In the genomic region with DNA sequence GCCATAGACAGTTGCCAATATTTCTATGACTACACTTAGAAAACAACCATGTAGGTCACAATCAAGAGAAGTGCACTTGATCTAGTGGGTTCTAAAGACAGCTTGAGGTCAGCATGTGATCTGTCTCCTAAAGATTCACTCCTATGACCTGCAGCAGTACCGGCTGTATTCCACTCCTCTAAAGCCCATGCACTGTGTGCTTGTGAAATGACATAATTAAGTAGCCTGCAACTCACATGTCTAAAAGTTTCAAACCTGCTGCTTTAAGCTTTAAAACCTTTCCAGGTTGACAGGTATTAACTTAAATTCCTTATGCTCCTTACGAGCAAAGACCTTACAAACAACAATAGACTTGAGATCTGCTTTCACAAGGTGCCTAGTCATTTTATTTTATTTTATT, we compare ENCODE assay signal across 10 mouse cellular contexts. TPM values are rescaled to one million over a fixed set of nuclear protein-coding genes. Genes with fewer than 3 reads are reported as not detected.
A peak's percentile ranks its signal among the peaks of the same experiment; 100 is the strongest.
DNase-seq lines count a peak whose midpoint lies in the region; ATAC-seq and TF ChIP-seq lines count a peak whose summit lies in the region.
"Had no signal": no experiment of that assay in that cellular context is flagged by ENCODE, and none has a peak within 500 bp of the region (broad histone marks: within the 10 kb centered on the region; RNA-seq: fewer than 3 reads in every experiment).

No protein-coding gene starts in this region.

- TF ChIP-seq EP300 in CH12.LX (IDR thresholded peaks at IDR 0.05; ENCODE audit: low read length), result no peak
- no peak for TF ChIP-seq EP300 in liver, embryonic 14.5 days (IDR thresholded peaks at IDR 0.05; ENCODE audit: low read depth)

- H3K9me3 ChIP-seq in CH12.LX (replicated peaks; ENCODE audit: low read length), result no peaks in the 10 kb centered on the region
- H3K9me3 ChIP-seq in forebrain, embryonic 16.5 days (ENCODE audit: control insufficient read depth, low read length), result no peaks in the 10 kb centered on the region
- H3K9me3 ChIP-seq in liver, embryonic 14.5 days (ENCODE audit: control insufficient read depth, low read length), result no peaks in the 10 kb centered on the region

- H3K27ac ChIP-seq in gastrocnemius, adult 2 months, result peak overlapping the region; percentile 96
- no peak overlapping the region for H3K27ac ChIP-seq in CH12.LX (ENCODE audit: insufficient read depth, low read depth)
- H3K27ac ChIP-seq in forebrain, embryonic 16.5 days (ENCODE audit: low read length), result no peak overlapping the region
- H3K27ac ChIP-seq in liver, embryonic 14.5 days, result no peak overlapping the region

- H3K27me3 ChIP-seq in CH12.LX (replicated peaks), result no peaks in the 10 kb centered on the region
- H3K27me3 ChIP-seq in forebrain, embryonic 16.5 days (replicated peaks; ENCODE audit: control insufficient read depth, insufficient read depth, low read length), result no peaks in the 10 kb centered on the region
- no peaks in the 10 kb centered on the region for H3K27me3 ChIP-seq in liver, embryonic 14.5 days (ENCODE audit: control insufficient read depth, insufficient read depth, low read length)

- intact Hi-C loops in gastrocnemius, adult 2 months (cut with DNase I), result loop anchor here (2.0 kb wide), 1 partner anchor 38 kb away; the partner anchor contains the start of gene Eapp

- peaks cover 6% of the 10 kb centered on the region; the same call in 1 of the 2 replicates for H3K79me2 ChIP-seq in CH12.LX (replicated peaks; ENCODE audit: control insufficient read depth, extremely low read depth, insufficient read depth, poor library complexity, severe bottlenecking)

- ATAC-seq in forebrain, embryonic 16.5 days, result no peak
- no peak for ATAC-seq in liver, embryonic 14.5 days (ENCODE audit: insufficient read depth)
- ATAC-seq in megakaryocyte progenitor cell, adult 5-6 weeks (replicated peaks; ENCODE audit: poor library complexity), result no peak

- DNase-seq in gastrocnemius, adult 2 months, result no peak
- no peak for DNase-seq in gastrocnemius, postnatal 10 days
- DNase-seq in CH12.LX (ENCODE audit: extremely low read depth), result no peak
- DNase-seq in liver, embryonic 14.5 days (ENCODE audit: low read depth in 3 of 3, low spot score in 3 of 3), result no peak
- no peak for DNase-seq in ovary, postnatal 10 days (ENCODE audit: low spot score)
- no peak for DNase-seq in layer of hippocampus, postnatal 25 days (ENCODE audit: extremely low spot score in 1 of 2, low spot score in 1 of 2)
- DNase-seq: B cell, adult 2 months; gastrocnemius, postnatal 25 days had no signal

- no peak for TF ChIP-seq POLR2A in CH12.LX (IDR thresholded peaks at IDR 0.05; ENCODE audit: low read depth, low read length)

- H3K4me1 ChIP-seq in CH12.LX (ENCODE audit: control insufficient read depth in 1 of 2, insufficient read depth in 2 of 2), result peaks cover 4 to 50% of the 10 kb centered on the region in 2 experiments; a peak in 3 of 4 replicates
- H3K4me1 ChIP-seq in forebrain, embryonic 16.5 days (replicated peaks; ENCODE audit: control insufficient read depth, insufficient read depth, low read length), result peaks cover 20% of the 10 kb centered on the region
- H3K4me1 ChIP-seq in liver, embryonic 14.5 days (replicated peaks; ENCODE audit: control insufficient read depth in 2 of 2, insufficient read depth in 2 of 2, low read length in 1 of 2), result peaks cover 3 to 26% of the 10 kb centered on the region in 2 experiments

- H3K4me2 ChIP-seq in CH12.LX (ENCODE audit: insufficient read depth, low read depth, poor library complexity, severe bottlenecking), result peak overlapping the region; percentile 48
- H3K4me2 ChIP-seq in forebrain, embryonic 16.5 days (ENCODE audit: low read length), result peak overlapping the region; percentile 78
- H3K4me2 ChIP-seq in liver, embryonic 14.5 days (ENCODE audit: low read depth), result peak overlapping the region; percentile 91

- H3K9ac ChIP-seq in CH12.LX (ENCODE audit: insufficient read depth, low read depth), result no peak overlapping the region
- no peak overlapping the region for H3K9ac ChIP-seq in forebrain, embryonic 16.5 days (replicated peaks; ENCODE audit: low read depth, low read length)
- H3K9ac ChIP-seq in liver, embryonic 14.5 days (replicated peaks), result no peak overlapping the region

- peak overlapping the region; percentile 92 for H3K4me3 ChIP-seq in gastrocnemius, adult 2 months
- no peak overlapping the region for H3K4me3 ChIP-seq in CH12.LX (replicated peaks in 1 of 3; ENCODE audit: low read depth in 2 of 3, low read length in 2 of 3, poor library complexity in 1 of 3)
- H3K4me3 ChIP-seq in forebrain, embryonic 16.5 days (replicated peaks; ENCODE audit: low read length), result peak overlapping the region; percentile 73
- H3K4me3 ChIP-seq in liver, embryonic 14.5 days (ENCODE audit: insufficient read depth in 1 of 2, low read depth in 2 of 2, low read length in 2 of 2), result peak overlapping the region in 1 of 2 experiments; percentile 53; a peak in 1 of 4 replicates

- no peak for TF ChIP-seq RAD21 in CH12.LX (IDR thresholded peaks at IDR 0.05; ENCODE audit: low read depth, low read length)

- in situ Hi-C loops in CH12.LX (cut with MboI; ENCODE audit: low pct_ligation_motif_present, low pct_unique_long_range_greater_than_20kb, low sequenced_read_pairs), result no loop called here

- 62% methylated on average over 2 of the region's 2 CpGs for WGBS in forebrain, embryonic 16.5 days
- 41% methylated on average over 2 of the region's 2 CpGs for WGBS in liver, embryonic 14.5 days (ENCODE audit: insufficient replicate concordance)

- TF ChIP-seq CTCF in gastrocnemius, adult 2 months (IDR thresholded peaks at IDR 0.05), result no peak
- no peak for TF ChIP-seq CTCF in CH12.LX (conservative IDR thresholded peaks at IDR 0.05 in 1 of 2, IDR thresholded peaks at IDR 0.05 in 1 of 2; ENCODE audit: low read depth in 2 of 2, low read length in 2 of 2)
- TF ChIP-seq CTCF in liver, embryonic 14.5 days (IDR thresholded peaks at IDR 0.05; ENCODE audit: low read depth), result no peak

- dilution Hi-C loops in CH12.LX (cut with MboI; ENCODE audit: extremely low pct_ligation_motif_present, extremely low pct_unique_long_range_greater_than_20kb, low sequenced_read_pairs), result no loop called here

- peaks cover 0 to 6% of the 10 kb centered on the region in 2 experiments for H3K36me3 ChIP-seq in CH12.LX (replicated peaks in 1 of 2; ENCODE audit: control insufficient read depth in 1 of 2, insufficient read depth in 1 of 2, low read length in 1 of 2)
- H3K36me3 ChIP-seq in forebrain, embryonic 16.5 days (ENCODE audit: control insufficient read depth, insufficient read depth), result no peaks in the 10 kb centered on the region
- no peaks in the 10 kb centered on the region for H3K36me3 ChIP-seq in liver, embryonic 14.5 days (replicated peaks; ENCODE audit: control insufficient read depth, insufficient read depth, low read depth)

TF ChIP-seq in CH12.LX, 34 proteins besides CTCF, POLR2A, EP300 and RAD21:
- no peak for TF ChIP-seq ZMIZ1 (IDR thresholded peaks at IDR 0.05; ENCODE audit: low read depth, low read length)
- TF ChIP-seq BHLHE40 (IDR thresholded peaks at IDR 0.05; ENCODE audit: low read depth, low read length), result no peak
- TF ChIP-seq ELF1 (IDR thresholded peaks at IDR 0.05; ENCODE audit: low read depth, low read length), result no peak
- TF ChIP-seq UBTF (IDR thresholded peaks at IDR 0.05; ENCODE audit: low read depth, low read length), result no peak
- no peak for TF ChIP-seq SMC3 (IDR thresholded peaks at IDR 0.05; ENCODE audit: low read depth, low read length)
- no peak for TF ChIP-seq GABPA (IDR thresholded peaks at IDR 0.05; ENCODE audit: insufficient replicate concordance, low read depth, low read length)
- no peak for TF ChIP-seq SIN3A (IDR thresholded peaks at IDR 0.05; ENCODE audit: low read length)

RNA-seq across cellular contexts. Expression of gene Sptssa, which starts 0.9 kb away (rescaled TPM):
- total RNA-seq in gastrocnemius, adult 2 months (2021), result 10 to 100 TPM; 13.7 to 20.3 TPM
- total RNA-seq in gastrocnemius, postnatal 10 days (2021), result 10 to 100 TPM; 31.8 to 33.7 TPM
- total RNA-seq in CH12.LX (2012; rRNA removed) (34.0 and 38.4 TPM in 2 replicates), CH12.LX (2014; rRNA removed) (125 and 145 TPM in 2 replicates)
- polyA plus RNA-seq in CH12.LX (2012; ENCODE audit: insufficient read length, low read depth), result 64.8 and 66.7 TPM in 2 replicates
- 169 and 183 TPM in 2 replicates for polyA plus RNA-seq in forebrain, embryonic 16.5 days (2015; fragmentation: Nextera tagmentation; extraction: Ambion mirVana)
- polyA plus RNA-seq in liver, embryonic 14.5 days (2012; rRNA removed), result 27.0 and 32.1 TPM in 2 replicates
- 65.1 and 65.2 TPM in 2 replicates for polyA plus RNA-seq in liver, embryonic 14.5 days (2014; fragmentation: Nextera tagmentation; extraction: Ambion mirVana)
- total RNA-seq in megakaryocyte progenitor cell, adult 5-6 weeks (2015), result 232 and 247 TPM in 2 replicates
- 160 and 165 TPM in 2 replicates for total RNA-seq in megakaryocyte progenitor cell, adult 5-6 weeks (2017)
- total RNA-seq in layer of hippocampus, postnatal 25 days (2021), result 10 to 100 TPM; 25.5 to 30.0 TPM

RNA-seq across cellular contexts. Expression of gene Eapp, which starts 38.5 kb away (rescaled TPM):
- 10 to 100 TPM; 17.8 to 18.5 TPM for total RNA-seq in gastrocnemius, adult 2 months (2021)
- 10 to 100 TPM; 22.0 to 24.0 TPM for total RNA-seq in gastrocnemius, postnatal 10 days (2021)
- total RNA-seq in CH12.LX (2012; rRNA removed) (52.4 and 53.9 TPM in 2 replicates), CH12.LX (2014; rRNA removed) (51.5 and 53.4 TPM in 2 replicates)
- polyA plus RNA-seq in CH12.LX (2012; ENCODE audit: insufficient read length, low read depth), result 43.1 and 60.9 TPM in 2 replicates
- 80.3 and 85.6 TPM in 2 replicates for polyA plus RNA-seq in forebrain, embryonic 16.5 days (2015; fragmentation: Nextera tagmentation; extraction: Ambion mirVana)
- 4.0 and 8.7 TPM in 2 replicates for polyA plus RNA-seq in liver, embryonic 14.5 days (2012; rRNA removed)
- polyA plus RNA-seq in liver, embryonic 14.5 days (2014; fragmentation: Nextera tagmentation; extraction: Ambion mirVana), result 41.8 and 45.7 TPM in 2 replicates
- 52.0 and 58.7 TPM in 2 replicates for total RNA-seq in megakaryocyte progenitor cell, adult 5-6 weeks (2015)
- total RNA-seq in megakaryocyte progenitor cell, adult 5-6 weeks (2017), result 42.7 and 75.4 TPM in 2 replicates
- total RNA-seq in layer of hippocampus, postnatal 25 days (2021), result 10 to 100 TPM; 41.3 to 44.9 TPM

Comparison
In these comparisons a context has a peak if more than half of its experiments do, and no peak if none do; other contexts are left out.
1. H3K4me3 ChIP-seq: peak in gastrocnemius, adult 2 months (single experiment) and forebrain, embryonic 16.5 days (single experiment); none in CH12.LX (0 of 3).
2. Peak in every context shown above with its lines, with median percentiles within 50 percentile points of each other: H3K4me2 ChIP-seq.